Mouse (Mus musculus) liver, embryonic 14 days (tissue): ENCODE results near the gene Tank. TPM values are rescaled to one million over a fixed set of nuclear protein-coding genes. Genes with fewer than 3 reads are reported as not detected.

Source experiments
- polyA plus RNA-seq: library from polyadenylated mRNA; depleted of rRNA; stranded (reverse); fragments of >200 nt; gene quantifications from 2 replicates; pipeline ENCODE4 v1.2.3, GENCODE M21; 2012; rRNA removed

Tank gene
- polyA plus RNA-seq = 15.7 and 19.7 TPM in 2 replicates

GRCm38 (mm10) chr2:61578433-61578832 is at the start of gene Tank:
TSS of gene Tank (plus strand) at chr2:61578585.

Other genes with a start within 250 kb of the Tank start
- gene Psmd14, start 133.1 kb downstream of the Tank start, polyA plus RNA-seq = 56.3 and 62.2 TPM in 2 replicates
- 0.01 and 0.03 TPM in 2 replicates for gene Tbr1, start 224.3 kb downstream of the Tank start, polyA plus RNA-seq